Mouse (Mus musculus) midbrain, embryonic 12.5 days (tissue): ENCODE results near the gene Cabp4. TPM values are rescaled to one million over a fixed set of nuclear protein-coding genes. Genes with fewer than 3 reads are reported as not detected.

Source experiments
- ATAC-seq: fragments of 200-750 bp; cut with Nextera tagmentation; 2 replicates; pipeline ENCODE4 v1.8.0; 2017; ENCODE audit warnings: low read depth, moderate TSS enrichment, moderate library complexity; ENCODE audit not compliant: low FRiP score
- H3K27ac ChIP-seq: fragments of 300-500 bp; sonication (generic); replicated peaks from 2 replicates; pipeline ENCODE4 v1.5.1; 2016; ENCODE audit warnings: mild to moderate bottlenecking
- H3K27me3 ChIP-seq: fragments of 300-500 bp; sonication (generic); 2 replicates; pipeline ENCODE4 v1.6.1; 2016; ENCODE audit warnings: mild to moderate bottlenecking
- H3K36me3 ChIP-seq: fragments of 300-500 bp; sonication (generic); 2 replicates; pipeline ENCODE4 v1.6.1; 2016
- H3K4me1 ChIP-seq: fragments of 300-500 bp; sonication (generic); 2 replicates; pipeline ENCODE4 v1.6.1; 2016
- H3K4me2 ChIP-seq: fragments of 300-500 bp; sonication (generic); replicated peaks from 2 replicates; pipeline ENCODE4 v1.6.1; 2016; ENCODE audit warnings: mild to moderate bottlenecking, moderate library complexity
- H3K4me3 ChIP-seq: fragments of 300-500 bp; sonication (generic); 2 replicates; pipeline ENCODE4 v1.5.1; 2016; ENCODE audit warnings: mild to moderate bottlenecking
- H3K9ac ChIP-seq: fragments of 300-500 bp; sonication (generic); replicated peaks from 2 replicates; pipeline ENCODE4 v1.6.1; 2016; ENCODE audit warnings: mild to moderate bottlenecking, moderate library complexity
- H3K9me3 ChIP-seq: fragments of 300-500 bp; sonication (generic); 2 replicates; pipeline ENCODE4 v1.6.1; 2016; ENCODE audit warnings: mild to moderate bottlenecking
- WGBS: fragments of 180-500 bp; shearing (Covaris S2); methylation state at CpG from one replicate; pipeline ENCODE4 v1.1.7; 2016; 5-methylcytosine and 5-hydroxymethylcytosine counted together
- polyA plus RNA-seq: library from polyadenylated mRNA; unstranded; fragments of >200 nt; fragmentation: Nextera tagmentation; extraction: Ambion mirVana; gene quantifications from 2 replicates; pipeline ENCODE4 v1.2.1, GENCODE M21; 2016

Gene Cabp4
- polyA plus RNA-seq, 1 experiment from 2014 or later, result 0.14 TPM

DNA sequence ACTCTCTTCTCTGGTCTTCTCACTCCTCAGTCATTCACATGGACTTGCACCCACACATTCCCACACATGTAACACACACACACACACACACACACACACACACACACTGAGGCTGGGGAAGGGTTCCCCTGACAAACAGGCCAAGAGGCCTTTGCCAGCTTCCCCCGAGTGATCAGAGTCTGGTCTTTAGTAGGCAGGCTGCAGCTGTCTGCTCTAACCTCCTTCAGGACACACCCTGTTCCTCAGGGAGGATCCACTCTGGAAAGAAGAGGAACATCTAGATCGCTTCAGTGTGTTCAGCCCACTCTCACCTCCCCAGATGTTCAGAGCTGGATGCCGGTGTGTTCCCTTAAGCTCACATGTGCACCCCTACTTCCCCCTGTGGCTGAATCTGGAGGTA lies 49.5 kb downstream of the Cabp4 start:
- Histone ChIP-seq H3K9me3 (no peaks in the 10 kb centered on the region), H3K27ac (no peak overlapping the region), H3K9ac (no peak overlapping the region), H3K4me2 (no peak overlapping the region), H3K27me3 (peaks cover 9% of the 10 kb centered on the region; the same call in 1 of the 2 replicates), H3K4me1 (peaks cover 29% of the 10 kb centered on the region), H3K36me3 (no peaks in the 10 kb centered on the region), H3K4me3 (no peak overlapping the region)
- 82% methylated on average over 3 of the region's 3 CpGs for WGBS
- no peak for ATAC-seq

DNA sequence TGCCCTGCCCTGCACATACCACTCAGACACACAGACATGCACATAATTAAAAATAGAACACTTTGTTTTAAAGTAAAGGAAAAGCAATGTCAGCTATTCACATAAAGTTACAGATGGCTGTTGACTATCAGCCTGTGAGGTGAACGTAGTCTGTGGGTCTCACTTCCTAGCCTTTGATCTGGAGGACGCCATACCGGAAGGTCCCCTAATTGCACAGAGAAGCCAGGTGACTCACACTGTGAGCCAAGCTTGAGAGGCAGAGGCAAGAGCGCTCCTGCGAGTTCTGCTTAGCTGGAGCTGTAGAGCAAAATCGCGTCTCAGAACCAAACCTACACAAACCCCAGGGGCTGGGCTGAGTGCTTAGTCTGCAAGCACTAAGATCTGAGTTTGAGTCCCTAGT lies 50.1 kb downstream of the Cabp4 start:
- peaks cover 10% of the 10 kb centered on the region; the same call in 1 of the 2 replicates for H3K27me3 ChIP-seq
- ATAC-seq, result no peak
- peaks cover 23% of the 10 kb centered on the region for H3K4me1 ChIP-seq
- WGBS, result 84% methylated on average over 7 of the region's 7 CpGs
- H3K27ac ChIP-seq, result no peak overlapping the region
- H3K36me3 ChIP-seq, result no peaks in the 10 kb centered on the region
- no peaks in the 10 kb centered on the region for H3K9me3 ChIP-seq
- no peak overlapping the region for H3K4me3 ChIP-seq
- no peak overlapping the region for H3K4me2 ChIP-seq
- H3K9ac ChIP-seq, result no peak overlapping the region

DNA sequence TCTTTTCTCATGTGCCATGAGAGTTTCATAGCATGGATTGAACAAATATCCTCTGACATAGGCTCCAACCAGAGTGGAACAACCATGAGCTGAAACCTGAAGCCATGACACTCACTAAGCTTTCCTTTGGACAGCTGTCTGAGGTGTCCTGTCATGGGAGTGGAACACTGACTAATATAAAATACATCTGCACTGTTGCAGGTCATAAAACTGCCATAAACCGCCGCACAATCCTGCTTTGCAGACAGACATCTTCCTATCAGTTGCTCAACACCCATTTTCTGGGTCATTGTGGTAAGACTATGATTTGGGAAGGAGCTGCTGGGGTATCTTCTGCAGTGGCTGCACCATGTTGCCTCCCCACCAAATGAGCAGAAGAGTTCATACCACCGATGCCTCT lies 51.1 kb downstream of the Cabp4 start:
- Histone ChIP-seq H3K9me3 (no peaks in the 10 kb centered on the region), H3K36me3 (no peaks in the 10 kb centered on the region), H3K4me2 (no peak overlapping the region), H3K9ac (no peak overlapping the region), H3K4me3 (no peak overlapping the region), H3K4me1 (peaks cover 13% of the 10 kb centered on the region), H3K27me3 (peaks cover 10% of the 10 kb centered on the region; the same call in 1 of the 2 replicates), H3K27ac (no peak overlapping the region)
- ATAC-seq, result no peak
- WGBS, result 96% methylated on average over 3 of the region's 3 CpGs

DNA sequence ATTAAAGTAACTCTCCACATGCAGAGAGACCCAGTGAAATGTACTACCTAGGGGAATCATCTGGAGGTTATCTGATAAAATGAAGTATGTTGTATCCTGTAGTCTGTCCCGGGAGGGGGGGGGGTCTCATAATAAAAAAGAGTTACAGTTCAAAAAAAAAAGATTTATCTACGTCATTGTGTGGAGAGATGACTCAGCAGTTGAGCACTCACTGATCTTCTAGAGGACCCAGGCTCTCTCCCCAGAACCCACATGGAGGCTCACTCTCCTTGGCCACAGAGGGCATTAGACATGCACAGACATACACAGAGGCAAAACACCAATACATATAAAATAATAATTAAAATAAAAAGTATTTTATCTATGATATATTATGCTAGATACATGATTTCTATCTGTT lies 52.5 kb downstream of the Cabp4 start:
- H3K4me1 ChIP-seq, result peaks cover 6% of the 10 kb centered on the region
- peaks cover 10% of the 10 kb centered on the region; the same call in 1 of the 2 replicates for H3K27me3 ChIP-seq
- 57% methylated on average over 2 of the region's 2 CpGs for WGBS
- ATAC-seq, result no peak
- no peak overlapping the region for H3K4me2 ChIP-seq
- no peak overlapping the region for H3K4me3 ChIP-seq
- H3K36me3 ChIP-seq, result no peaks in the 10 kb centered on the region
- H3K9ac ChIP-seq, result no peak overlapping the region
- H3K27ac ChIP-seq, result no peak overlapping the region
- no peaks in the 10 kb centered on the region for H3K9me3 ChIP-seq

DNA sequence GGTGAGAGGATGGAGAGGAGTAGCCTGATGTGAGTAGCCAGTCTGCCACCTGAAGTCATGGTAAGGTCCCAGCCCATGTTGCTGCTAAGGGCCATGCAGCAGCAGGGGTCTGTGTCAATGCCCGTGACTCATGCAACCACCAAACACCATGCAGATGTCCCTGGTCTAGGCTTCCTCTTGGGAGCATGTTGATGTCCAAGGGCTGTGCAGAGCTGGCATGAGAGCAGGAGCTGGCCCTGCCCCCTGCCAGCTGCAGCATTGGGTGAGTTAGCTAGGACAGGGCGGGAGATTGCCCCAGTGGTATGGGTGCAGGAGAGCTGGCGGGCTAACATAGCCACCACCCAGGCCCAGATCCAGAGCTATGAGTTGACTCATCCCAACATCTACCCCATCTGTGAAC lies 53.4 kb downstream of the Cabp4 start:
- Histone ChIP-seq H3K4me2 (no peak overlapping the region), H3K9ac (no peak overlapping the region), H3K27me3 (peaks cover 10% of the 10 kb centered on the region; the same call in 1 of the 2 replicates), H3K27ac (no peak overlapping the region), H3K4me1 (no peaks in the 10 kb centered on the region), H3K36me3 (no peaks in the 10 kb centered on the region), H3K4me3 (no peak overlapping the region), H3K9me3 (no peaks in the 10 kb centered on the region)
- no peak for ATAC-seq
- WGBS, result 90% methylated on average over 3 of the region's 3 CpGs

DNA sequence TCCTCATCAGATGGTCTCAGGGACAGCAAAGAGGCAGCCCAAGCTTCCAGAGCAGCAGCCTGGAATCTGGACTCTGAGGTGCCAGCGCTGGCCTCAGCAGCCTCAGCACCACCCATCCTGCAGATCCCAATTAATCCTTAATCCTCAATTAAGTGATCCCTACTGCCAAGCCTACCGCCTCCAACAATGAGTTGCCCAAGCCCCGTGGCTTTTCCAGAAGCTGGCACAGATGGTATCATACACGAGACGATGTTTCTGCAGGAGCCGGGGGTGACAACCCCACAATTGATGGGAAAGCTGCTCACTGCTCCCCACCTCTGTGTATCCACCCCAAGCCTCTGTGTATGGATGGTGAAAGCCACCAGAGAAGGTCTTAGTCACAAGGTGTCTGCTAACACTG lies 54.7 kb downstream of the Cabp4 start:
- no peak overlapping the region for H3K4me3 ChIP-seq
- WGBS, result 68% methylated on average over 6 of the region's 6 CpGs
- ATAC-seq, result no peak
- H3K36me3 ChIP-seq, result no peaks in the 10 kb centered on the region
- peaks cover 11% of the 10 kb centered on the region; the same call in 1 of the 2 replicates for H3K27me3 ChIP-seq
- no peak overlapping the region for H3K4me2 ChIP-seq
- no peaks in the 10 kb centered on the region for H3K4me1 ChIP-seq
- H3K9me3 ChIP-seq, result no peaks in the 10 kb centered on the region
- H3K9ac ChIP-seq, result no peak overlapping the region
- no peak overlapping the region for H3K27ac ChIP-seq

DNA sequence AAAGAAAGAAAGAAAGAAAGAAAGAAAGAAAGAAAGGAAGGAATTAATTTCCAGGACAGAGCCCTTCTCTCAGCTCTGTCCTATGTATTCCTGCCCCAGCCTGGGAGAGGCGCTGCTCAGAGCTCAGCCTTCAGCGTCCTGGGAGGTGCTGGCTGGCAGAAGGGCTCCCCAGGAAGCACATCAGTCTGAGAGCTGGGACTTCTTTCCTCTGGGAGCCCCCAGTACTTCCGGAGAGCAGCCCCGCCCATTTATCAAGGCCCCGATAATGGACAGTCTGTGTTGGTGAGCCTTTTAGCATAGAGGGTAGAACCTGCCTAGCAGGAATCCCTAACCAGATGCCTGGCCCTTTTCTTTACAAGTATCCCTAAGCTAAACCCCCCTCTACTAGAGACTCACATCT lies 55.7 kb downstream of the Cabp4 start:
- H3K9ac ChIP-seq, result no peak overlapping the region
- H3K4me3 ChIP-seq, result no peak overlapping the region
- no peaks in the 10 kb centered on the region for H3K9me3 ChIP-seq
- no peak overlapping the region for H3K27ac ChIP-seq
- peaks cover 16% of the 10 kb centered on the region; the same call in 1 of the 2 replicates for H3K27me3 ChIP-seq
- no peaks in the 10 kb centered on the region for H3K4me1 ChIP-seq
- no peaks in the 10 kb centered on the region for H3K36me3 ChIP-seq
- H3K4me2 ChIP-seq, result no peak overlapping the region
- 58% methylated on average over 5 of the region's 5 CpGs for WGBS
- no peak for ATAC-seq

DNA sequence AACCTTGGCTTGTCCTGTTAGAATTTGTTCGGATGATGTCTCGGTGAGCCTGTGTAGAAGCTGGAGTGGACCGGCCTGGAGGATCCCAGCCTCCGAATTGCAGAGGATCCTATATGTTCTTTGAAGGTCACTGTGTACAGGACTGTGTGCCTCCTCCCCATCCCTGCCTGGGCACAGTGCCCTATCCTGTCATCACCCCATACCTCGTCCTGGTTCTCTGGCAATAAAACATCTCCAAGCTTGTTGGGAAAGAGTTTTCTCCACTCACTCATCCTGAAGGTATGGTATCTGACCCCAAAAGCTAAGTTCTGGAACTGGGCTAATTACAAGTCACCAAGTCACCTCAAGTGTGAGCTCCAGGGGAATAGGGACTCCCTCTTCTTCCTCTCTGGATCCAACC lies 56.7 kb downstream of the Cabp4 start:
- Histone ChIP-seq H3K4me1 (no peaks in the 10 kb centered on the region), H3K27me3 (peaks cover 16% of the 10 kb centered on the region; the same call in 1 of the 2 replicates), H3K4me3 (no peak overlapping the region), H3K9me3 (no peaks in the 10 kb centered on the region), H3K9ac (no peak overlapping the region), H3K4me2 (no peak overlapping the region), H3K36me3 (no peaks in the 10 kb centered on the region), H3K27ac (no peak overlapping the region)
- WGBS, result 86% methylated on average over 5 of the region's 5 CpGs
- ATAC-seq, result no peak

GRCm38 (mm10) chr19:4086156-4086555 lies 57.7 kb downstream of the Cabp4 start:
- H3K4me1 ChIP-seq, result no peaks in the 10 kb centered on the region
- no peak overlapping the region for H3K4me3 ChIP-seq
- no peak overlapping the region for H3K9ac ChIP-seq
- no peak overlapping the region for H3K4me2 ChIP-seq
- peaks cover 21% of the 10 kb centered on the region; the same call in 1 of the 2 replicates for H3K27me3 ChIP-seq
- no peak overlapping the region for H3K27ac ChIP-seq
- ATAC-seq, result no peak
- WGBS, result 92% methylated on average over 15 of the region's 15 CpGs
- H3K9me3 ChIP-seq, result no peaks in the 10 kb centered on the region
- H3K36me3 ChIP-seq, result no peaks in the 10 kb centered on the region

Other genes with a start within 250 kb of the Cabp4 start
- 16.3 and 18.7 TPM in 2 replicates for gene Tcirg1, start 236.9 kb downstream of the Cabp4 start, polyA plus RNA-seq
- gene Ndufs8, start 231.3 kb downstream of the Cabp4 start, polyA plus RNA-seq, result 193 and 210 TPM in 2 replicates
- 0.83 and 0.96 TPM in 2 replicates for gene Aldh3b1, start 214.2 kb downstream of the Cabp4 start, polyA plus RNA-seq
- 8.5 and 10.4 TPM in 2 replicates for gene Unc93b1, start 208.8 kb downstream of the Cabp4 start, polyA plus RNA-seq
- not detected in 2 replicates for gene Aldh3b3, start 185.4 kb downstream of the Cabp4 start, polyA plus RNA-seq
- gene Aldh3b2, start 171.7 kb downstream of the Cabp4 start, polyA plus RNA-seq, result 0.62 and 1.0 TPM in 2 replicates
- 0.88 and 1.3 TPM in 2 replicates for gene Acy3, start 157.5 kb downstream of the Cabp4 start, polyA plus RNA-seq
- not detected in 2 replicates for gene Tbx10, start 151.3 kb downstream of the Cabp4 start, polyA plus RNA-seq
- gene Nudt8, start 143.5 kb downstream of the Cabp4 start, polyA plus RNA-seq, result 15.6 and 17.6 TPM in 2 replicates
- gene Gm49405, start 143.4 kb downstream of the Cabp4 start, polyA plus RNA-seq, result 3.5 and 4.5 TPM in 2 replicates
- 3.6 and 5.2 TPM in 2 replicates for gene Doc2g, start 140.7 kb downstream of the Cabp4 start, polyA plus RNA-seq
- 181 and 188 TPM in 2 replicates for gene Ndufv1, start 131.2 kb downstream of the Cabp4 start, polyA plus RNA-seq
- 323 and 328 TPM in 2 replicates for gene Gstp1, start 106.0 kb downstream of the Cabp4 start, polyA plus RNA-seq
- gene Gstp2, start 98.0 kb downstream of the Cabp4 start, polyA plus RNA-seq, result 1.6 and 2.4 TPM in 2 replicates
- gene Gstp3, start 84.5 kb downstream of the Cabp4 start, polyA plus RNA-seq, result not detected in 2 replicates
- not detected in 2 replicates for gene Cabp2, start 62.5 kb downstream of the Cabp4 start, polyA plus RNA-seq
- 66.7 and 68.0 TPM in 2 replicates for gene Cdk2ap2, start 46.9 kb downstream of the Cabp4 start, polyA plus RNA-seq
- 27.2 and 29.0 TPM in 2 replicates for gene Pitpnm1, start 44.0 kb downstream of the Cabp4 start, polyA plus RNA-seq
- 59.5 and 63.6 TPM in 2 replicates for gene Aip, start 18.2 kb downstream of the Cabp4 start, polyA plus RNA-seq
- not detected in 2 replicates for gene Gpr152, start 4.2 kb downstream of the Cabp4 start, polyA plus RNA-seq
- 121 and 133 TPM in 2 replicates for gene Coro1b, start 4.6 kb upstream of the Cabp4 start, polyA plus RNA-seq
- gene Ptprcap, start 9.6 kb upstream of the Cabp4 start, polyA plus RNA-seq, result 0.42 and 0.71 TPM in 2 replicates
- gene Rps6kb2, start 19.3 kb upstream of the Cabp4 start, polyA plus RNA-seq, result 62.8 and 63.3 TPM in 2 replicates
- 3.8 and 4.2 TPM in 2 replicates for gene Carns1, start 31.4 kb upstream of the Cabp4 start, polyA plus RNA-seq
- 0.73 and 0.86 TPM in 2 replicates for gene Tbc1d10c, start 47.3 kb upstream of the Cabp4 start, polyA plus RNA-seq
- 709 and 733 TPM in 2 replicates for gene Ppp1ca, start 48.0 kb upstream of the Cabp4 start, polyA plus RNA-seq
- 35.0 and 41.5 TPM in 2 replicates for gene Rad9a, start 57.6 kb upstream of the Cabp4 start, polyA plus RNA-seq
- 0.48 and 0.94 TPM in 2 replicates for gene Clcf1, start 70.2 kb upstream of the Cabp4 start, polyA plus RNA-seq
- gene AC109138.7, start 70.3 kb upstream of the Cabp4 start, polyA plus RNA-seq, result not detected in 2 replicates
- 15.2 and 16.1 TPM in 2 replicates for gene Pold4, start 87.9 kb upstream of the Cabp4 start, polyA plus RNA-seq
- gene Ssh3, start 125.1 kb upstream of the Cabp4 start, polyA plus RNA-seq, result 6.0 and 7.5 TPM in 2 replicates
- 17.6 and 18.9 TPM in 2 replicates for gene Ankrd13d, start 139.1 kb upstream of the Cabp4 start, polyA plus RNA-seq
- 18.4 and 19.3 TPM in 2 replicates for gene Grk2, start 162.2 kb upstream of the Cabp4 start, polyA plus RNA-seq